Mouse (Mus musculus) urinary bladder, adult 18-20 months (tissue): ENCODE data around the gene Vmn1r22.
"Not testable (repeated sequence)": the region's sequence is repeated elsewhere in the genome, so short reads cannot be mapped to it uniquely, and the experiment has no call there.

Experiments used
- DNase-seq, 2 experiments: peaks; one replicate each; pipeline ENCODE4 v3.0.0; 2022; ENCODE audit warnings: low spot score in 2 of 2, mixed read lengths in 2 of 2

Gene Vmn1r22

GRCm38 (mm10) chr6:57907928-57908327 is at the start of gene Vmn1r22:
TSS of gene Vmn1r22 (minus strand) at chr6:57908028.
- DNase-seq = no peak

- DNase-seq = no peak
Observed at GRCm38 (mm10) chr6:57926738-57927137, 18.9 kb upstream of the Vmn1r22 start, which contains the start of gene Vmn1r23. TSS of gene Vmn1r23 (minus strand) at chr6:57926838.

DNA sequence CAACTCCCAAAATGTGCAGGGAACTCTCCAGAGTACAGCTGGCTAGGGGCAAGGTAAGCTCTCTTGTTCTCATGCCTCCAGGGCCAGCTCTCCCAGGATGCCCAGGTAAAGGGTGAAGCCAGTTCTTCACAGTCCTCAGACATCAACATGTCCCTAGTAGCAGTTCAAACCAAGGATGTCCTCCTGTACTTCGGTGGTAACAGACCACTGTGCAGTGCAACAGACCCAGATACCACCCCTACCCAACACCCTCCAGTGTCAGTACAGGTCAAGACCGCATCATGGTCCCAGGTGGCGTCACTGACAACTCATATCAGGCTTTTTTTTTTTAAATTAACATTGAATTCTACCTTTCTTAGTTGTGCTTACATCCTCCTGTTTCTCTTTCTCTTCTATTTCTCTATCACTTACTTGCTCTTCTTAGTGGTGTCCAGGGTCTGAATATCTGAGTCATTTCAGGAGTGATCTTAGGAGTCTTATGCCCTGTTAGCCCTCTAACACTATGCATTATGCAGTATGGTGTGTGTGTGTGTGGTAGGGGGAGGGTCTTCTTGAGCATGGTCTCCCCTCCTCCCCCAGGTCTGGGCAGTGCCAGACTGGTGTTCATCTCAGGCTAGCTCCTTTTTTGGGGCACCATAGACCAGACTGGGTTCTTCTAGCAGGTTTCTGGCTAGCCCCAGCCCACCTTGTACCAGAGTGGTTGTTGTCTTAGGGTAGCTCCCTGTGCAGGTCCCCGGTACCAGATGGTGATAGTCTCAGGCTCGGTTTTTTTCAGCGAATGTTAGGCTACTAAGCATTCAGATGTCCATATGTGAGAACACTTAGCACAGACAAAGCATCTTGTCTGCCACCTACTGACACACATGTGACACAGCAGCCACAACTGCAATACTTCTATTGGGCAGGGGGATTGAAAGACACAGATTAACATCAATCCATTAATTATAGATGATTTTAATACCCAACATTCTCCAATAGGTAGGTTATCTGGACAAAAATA is 48.5 kb downstream of the Vmn1r22 start:
- DNase-seq = no peak

DNA sequence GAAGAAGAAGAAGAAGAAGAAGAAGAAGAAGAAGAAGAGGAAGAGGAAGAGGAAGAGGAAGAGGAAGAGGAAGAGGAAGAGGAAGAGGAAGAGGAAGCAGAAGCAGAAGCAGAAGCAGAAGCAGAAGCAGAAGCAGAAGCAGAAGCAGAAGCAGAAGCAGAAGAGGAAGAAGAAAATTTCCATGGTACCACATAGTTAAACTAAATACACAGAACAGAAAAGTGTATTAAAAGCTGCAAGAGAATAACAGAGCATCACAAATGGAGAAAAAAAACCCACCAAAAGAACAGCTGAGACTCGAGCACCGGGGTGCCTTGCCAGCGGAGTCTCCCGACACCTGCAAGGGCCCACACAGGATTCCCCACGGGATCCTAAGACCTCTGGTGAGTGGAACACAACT is 56.7 kb downstream of the Vmn1r22 start:
- not testable (repeated sequence) for DNase-seq

GRCm38 (mm10) chr6:57850286-57850685 is 57.5 kb downstream of the Vmn1r22 start, which contains the start of gene Vmn1r21:
TSS of gene Vmn1r21 (minus strand) at chr6:57850343.
- no peak for DNase-seq
